Mouse (Mus musculus) retina, embryonic 14.5 days (tissue): Measurements from ENCODE around the gene Mt4.
"Not testable (repeated sequence)": the region's sequence is repeated elsewhere in the genome, so short reads cannot be mapped to it uniquely, and the experiment has no call there.

ENCODE experiments used
- DNase-seq: peaks from one replicate; pipeline ENCODE4 v3.0.0-alpha.2; 2015; ENCODE audit warnings: low spot score

Mt4 gene

GRCm38 (mm10) chr8:94136933-94137332, at the start of gene Mt4:
Gene Mt4 (plus strand): TSS chr8:94137197.
- DNase-seq = no peak

DNA sequence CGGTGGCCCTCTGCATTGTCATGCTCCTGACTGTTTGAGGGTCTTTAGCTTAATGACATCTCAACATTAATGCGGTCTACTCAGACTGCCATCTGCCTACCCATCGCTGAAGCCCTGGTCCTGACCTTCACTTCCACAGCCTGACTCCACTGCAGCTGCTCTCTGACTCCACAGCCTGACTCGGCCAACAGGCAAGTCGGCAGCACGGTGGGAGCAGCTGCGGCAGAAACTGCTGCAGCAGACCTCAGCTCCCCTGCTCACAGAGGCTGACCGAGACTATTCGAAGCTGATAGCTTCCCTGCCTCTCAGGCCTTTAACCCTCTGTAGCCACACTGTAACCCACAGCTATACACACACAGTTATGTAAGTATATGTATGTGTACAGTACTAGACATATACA, 49.0 kb upstream of the Mt4 start:
- DNase-seq = no peak

- no peak for DNase-seq
Observed at GRCm38 (mm10) chr8:94089715-94090114, 47.3 kb upstream of the Mt4 start.

- no peak for DNase-seq
Observed at GRCm38 (mm10) chr8:94092848-94093247, 44.1 kb upstream of the Mt4 start.

DNA sequence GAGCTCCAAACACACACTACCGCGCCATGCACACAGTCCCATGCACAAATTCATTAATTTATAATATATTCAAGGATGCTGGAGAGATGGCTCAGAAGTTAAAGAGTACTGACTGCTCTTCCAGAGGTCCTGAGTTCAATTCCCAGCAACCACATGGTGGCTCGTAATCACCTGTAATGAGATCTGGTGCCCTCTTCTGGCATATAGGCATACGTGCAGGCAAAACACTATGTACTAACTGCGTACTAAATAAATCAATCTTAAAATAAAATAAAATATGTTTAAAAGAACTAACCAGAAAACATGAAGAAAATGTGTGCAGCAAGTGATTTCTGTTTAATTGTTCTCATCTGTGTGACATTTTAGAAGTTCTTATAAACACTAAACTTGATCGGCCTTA, 42.7 kb upstream of the Mt4 start:
- DNase-seq = no peak

DNA sequence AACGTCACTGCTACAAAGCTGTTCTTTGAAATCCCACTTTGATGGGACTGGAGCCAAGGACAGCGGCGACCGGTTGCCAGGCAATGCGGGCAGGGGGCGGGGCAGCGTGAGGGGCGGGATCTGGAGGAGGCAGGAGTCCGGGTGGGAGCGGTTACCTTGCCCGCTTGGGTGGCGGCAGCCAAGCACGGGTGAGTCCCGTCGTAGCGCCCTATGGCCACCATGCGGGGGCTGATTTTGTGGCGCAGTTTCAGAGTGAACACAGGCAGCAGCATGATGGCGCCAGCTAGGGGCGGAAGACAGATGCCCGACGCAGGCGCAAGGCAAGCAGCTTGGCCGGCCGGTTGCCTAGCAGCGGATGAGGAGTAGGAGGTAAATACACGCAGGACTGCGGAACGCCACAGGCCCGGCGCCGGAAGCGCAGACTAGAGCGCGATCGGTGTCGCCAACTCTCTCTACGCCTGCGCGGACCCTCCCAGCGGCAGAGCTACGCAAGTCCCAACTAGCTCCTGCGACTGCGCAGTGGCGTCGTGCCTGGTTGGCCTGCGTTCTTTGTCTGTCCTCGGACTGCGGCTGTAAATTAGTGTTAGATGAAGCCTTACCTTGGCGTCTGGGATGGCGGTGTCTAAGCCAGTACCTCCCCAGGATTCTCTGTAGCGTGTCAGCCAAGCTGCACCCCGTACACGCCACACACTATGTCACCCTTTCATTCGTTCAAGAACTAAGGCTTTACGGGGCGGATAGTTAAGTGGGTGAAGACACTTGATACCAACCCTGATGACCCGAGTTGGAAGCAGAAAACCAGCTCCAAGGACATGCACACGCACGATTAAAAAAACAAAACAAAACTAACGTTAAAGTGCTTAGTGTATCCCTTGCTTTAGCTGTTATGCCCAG, 38.7 kb upstream of the Mt4 start, which contains the start of gene Bbs2:
TSS of gene Bbs2 (minus strand) at position 848 of the 894 bp plus-strand sequence.
- peak; percentile 100 for DNase-seq

DNA sequence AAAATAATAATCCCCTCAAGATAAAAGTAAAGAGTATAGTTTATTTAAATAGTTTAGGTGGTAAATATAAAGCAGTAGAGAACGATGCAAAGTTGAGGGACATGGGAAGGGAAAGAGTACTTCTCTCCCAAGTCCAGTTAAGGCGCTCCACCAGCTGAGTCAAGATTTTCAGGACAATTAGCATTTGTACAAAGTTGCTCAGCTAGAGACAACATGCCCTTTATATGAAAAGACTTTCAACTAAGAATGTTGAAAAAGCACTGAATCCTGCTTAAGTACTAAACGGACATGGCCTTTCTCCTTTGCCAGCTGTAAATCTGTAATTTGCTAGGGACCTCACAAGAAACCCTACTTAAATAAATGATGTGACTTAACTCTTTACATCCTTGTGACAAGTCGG, 38.0 kb upstream of the Mt4 start:
- DNase-seq = peak; percentile 26

- DNase-seq = no peak
Observed at GRCm38 (mm10) chr8:94104146-94104545, 32.9 kb upstream of the Mt4 start.

DNA sequence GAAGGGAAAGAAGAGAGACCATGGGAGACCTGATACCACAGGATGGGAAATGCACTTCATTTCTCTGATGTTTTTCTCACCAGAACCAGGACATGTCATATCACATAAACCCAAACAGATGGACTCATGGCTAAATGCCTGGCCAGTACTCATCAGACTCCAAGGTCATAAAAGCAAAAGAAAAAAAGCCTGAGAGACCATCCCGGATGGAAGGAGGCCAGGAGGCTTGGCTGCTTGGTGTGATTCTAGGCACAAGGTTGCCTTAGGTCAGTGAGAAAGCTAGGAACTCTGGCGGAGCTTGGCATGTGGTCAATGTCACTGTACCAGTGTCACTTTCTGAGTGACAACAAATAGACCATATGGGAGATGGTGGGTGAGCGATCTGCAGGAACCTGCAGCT, 29.1 kb upstream of the Mt4 start:
- DNase-seq = no peak

DNA sequence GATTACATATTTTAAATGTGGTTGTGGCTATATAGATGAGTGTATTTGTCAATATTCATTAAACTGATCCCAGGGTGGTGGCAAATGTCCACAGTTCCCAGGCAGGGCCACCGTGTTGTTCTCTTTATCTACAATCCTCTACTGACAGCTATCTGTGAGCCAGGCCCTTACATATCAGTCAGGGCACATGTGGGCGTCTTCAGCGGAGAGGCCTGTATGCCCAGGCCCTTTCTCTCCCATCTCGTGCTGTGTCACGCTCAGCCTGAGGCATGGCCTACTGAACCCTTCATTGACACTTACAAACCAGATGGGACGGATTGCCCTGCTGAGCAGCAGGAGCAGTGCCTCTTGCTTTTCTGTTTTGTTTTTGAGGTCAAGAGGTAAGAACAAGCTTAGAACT, 27.6 kb upstream of the Mt4 start:
- DNase-seq = no peak

DNA sequence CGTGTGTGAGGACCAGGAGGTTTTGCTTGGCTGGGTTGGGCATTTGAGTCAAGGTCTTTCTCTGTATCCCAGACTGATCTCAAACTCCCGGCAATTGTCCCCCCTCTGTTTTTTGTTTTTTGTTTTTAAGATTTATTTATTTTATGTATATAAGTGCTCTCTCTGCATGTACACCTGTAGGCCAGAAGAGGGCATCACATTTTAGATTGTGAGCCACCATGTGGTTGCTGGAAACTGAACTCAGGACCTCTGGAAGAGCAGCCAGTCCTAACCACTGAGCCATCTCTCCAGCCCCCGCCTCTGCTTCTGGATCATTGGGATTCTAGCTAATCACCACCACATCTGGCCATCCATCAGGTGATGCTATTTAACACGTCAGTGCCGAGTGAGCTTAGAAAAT, 27.2 kb upstream of the Mt4 start:
- no peak for DNase-seq

GRCm38 (mm10) chr8:94110526-94111177, 26.3 kb upstream of the Mt4 start:
- DNase-seq = no peak

DNA sequence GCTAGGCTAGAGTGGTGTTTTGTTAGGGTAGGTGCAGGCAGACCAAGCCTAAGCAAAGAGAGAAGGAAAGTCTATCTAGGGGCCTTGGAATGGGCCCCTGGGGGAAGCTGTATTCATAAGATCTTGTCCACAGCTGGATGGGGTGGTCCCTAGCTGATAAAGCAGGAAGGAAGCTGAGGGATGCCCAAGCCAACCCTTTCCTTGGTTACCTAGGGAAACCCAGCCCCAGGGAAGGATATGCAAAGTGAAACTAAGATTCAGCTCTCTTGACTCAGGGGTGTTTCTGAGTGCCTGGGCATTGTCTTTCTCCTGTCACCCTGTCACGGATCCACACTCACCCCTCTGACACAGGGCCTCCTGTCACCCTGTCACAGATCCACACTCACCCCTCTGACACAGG, 23.6 kb upstream of the Mt4 start:
- DNase-seq = no peak

- DNase-seq = no peak
Observed at GRCm38 (mm10) chr8:94113972-94114371, 23.0 kb upstream of the Mt4 start.

DNA sequence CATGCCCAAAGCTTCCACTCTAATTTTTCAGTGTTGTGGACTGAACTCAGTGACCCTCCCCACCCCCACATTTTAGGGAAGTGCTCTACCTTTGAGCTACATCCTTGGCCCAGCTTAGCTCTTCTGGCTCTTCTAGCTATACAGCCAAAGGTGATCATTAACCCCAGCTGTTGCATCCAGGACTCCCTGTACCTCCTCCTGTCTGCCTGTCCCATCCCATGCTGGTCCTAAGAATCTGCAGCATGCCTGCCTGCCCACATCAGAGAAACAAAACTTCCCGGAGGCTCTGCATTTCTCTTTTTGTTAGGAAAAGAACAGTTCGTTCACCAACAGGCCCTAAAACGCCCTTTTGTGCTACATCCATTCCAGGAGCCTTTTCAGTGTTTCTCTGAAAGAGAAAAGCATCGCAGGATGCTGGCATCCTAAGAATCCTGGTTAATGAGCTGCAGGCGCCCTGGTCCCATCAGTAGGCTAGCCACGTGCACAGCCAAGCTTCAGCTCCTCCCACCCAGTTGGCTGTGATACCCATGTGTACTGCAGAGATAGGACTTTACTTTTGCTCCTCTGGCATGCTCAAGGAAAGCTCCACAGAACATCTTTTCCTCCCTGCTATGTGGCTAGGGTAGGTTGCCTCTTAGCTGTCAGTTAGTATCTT, 18.1 kb upstream of the Mt4 start:
- peak; percentile 56 for DNase-seq

DNA sequence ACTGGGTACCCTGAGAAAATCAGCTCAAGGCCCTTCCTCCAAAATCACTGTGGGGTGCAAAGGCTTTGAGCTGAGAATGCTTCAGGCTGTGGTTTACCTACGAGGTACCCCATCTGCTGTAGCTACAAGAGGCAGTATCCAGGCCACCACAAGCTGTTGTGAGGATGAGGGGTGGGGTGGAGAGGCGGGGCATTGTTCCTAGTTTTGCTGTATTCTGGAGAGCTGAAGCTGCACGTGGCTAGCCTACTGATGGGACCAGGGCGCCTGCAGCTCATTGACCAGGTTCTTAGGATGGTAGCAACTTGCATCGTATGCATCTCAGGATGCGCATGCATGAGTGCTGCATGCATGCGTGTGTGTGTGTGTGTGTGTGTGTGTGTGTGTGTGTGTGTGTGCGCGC, 15.4 kb upstream of the Mt4 start:
- DNase-seq = no peak

- no peak for DNase-seq
Observed at GRCm38 (mm10) chr8:94122711-94123468, 14.1 kb upstream of the Mt4 start.

DNA sequence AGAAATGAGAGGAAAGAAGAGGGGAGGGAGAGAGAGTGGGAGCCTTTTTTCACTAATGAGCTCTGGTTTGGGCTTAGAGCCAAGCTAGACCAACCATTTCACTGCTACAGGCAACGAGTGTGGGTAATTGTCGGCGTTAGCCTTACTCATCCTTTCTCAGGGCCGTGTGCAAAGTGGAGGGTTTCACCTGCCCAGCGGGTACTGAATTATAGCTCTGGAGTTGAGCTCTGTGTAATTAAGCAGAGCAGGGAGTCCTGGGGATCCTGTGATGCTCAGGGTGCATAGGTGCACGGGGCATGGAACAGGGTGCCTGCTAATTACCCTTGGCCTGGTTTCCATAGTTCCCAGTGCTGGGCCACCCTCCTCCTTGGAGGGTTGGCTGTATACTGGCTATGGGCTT, 9.3 kb upstream of the Mt4 start:
- DNase-seq = no peak

DNA sequence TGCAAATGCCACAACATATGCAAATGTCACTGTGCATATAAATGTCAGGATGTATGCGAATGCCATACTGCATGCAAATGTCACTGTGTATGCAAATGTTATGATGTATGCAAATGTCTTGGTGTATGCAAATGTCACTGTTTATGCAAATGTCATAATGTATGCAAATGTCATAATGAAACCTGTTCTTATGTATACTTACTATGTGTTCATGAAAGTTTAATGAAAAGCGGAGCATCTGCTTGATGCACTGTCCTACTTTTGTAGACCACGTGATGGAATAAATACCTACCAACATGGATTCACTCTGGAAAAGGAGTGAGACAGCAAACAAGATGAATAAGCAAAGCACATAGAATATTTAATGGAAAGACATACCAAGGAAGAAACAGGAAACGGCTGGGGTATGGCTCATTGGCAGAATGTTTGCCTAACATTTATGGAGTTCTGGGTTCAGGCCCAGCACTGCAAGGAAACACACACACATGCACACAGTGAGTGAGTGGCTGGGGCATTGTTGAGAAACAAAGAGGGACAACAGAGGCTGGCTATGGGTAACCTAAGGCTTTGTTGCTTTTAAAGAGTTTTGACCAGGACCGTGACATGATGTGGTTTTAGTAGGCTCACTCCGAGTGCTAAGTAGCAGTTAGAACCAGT, 7.7 kb upstream of the Mt4 start:
- DNase-seq = no peak

GRCm38 (mm10) chr8:94130126-94130525, 6.9 kb upstream of the Mt4 start:
- no peak for DNase-seq

- no peak for DNase-seq
Observed at GRCm38 (mm10) chr8:94132096-94132495, 4.9 kb upstream of the Mt4 start.

DNA sequence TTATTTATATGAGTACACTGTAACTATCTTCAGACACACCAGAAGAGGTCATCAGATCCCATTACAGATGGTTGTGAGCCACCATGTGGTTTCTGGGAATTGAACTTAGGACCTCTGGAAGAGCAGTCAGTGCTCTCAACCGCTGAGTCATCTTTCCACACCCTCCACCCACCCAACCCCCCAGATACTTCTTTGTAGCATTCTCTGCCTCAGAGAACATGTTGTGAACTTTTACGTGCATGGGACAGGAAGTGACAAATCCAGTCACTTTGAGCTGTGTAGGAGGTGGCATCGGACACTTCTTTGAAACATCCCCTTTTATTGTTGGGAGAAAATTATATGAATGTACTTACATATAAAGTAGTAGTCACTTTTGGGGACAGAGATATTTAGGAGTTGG, 2.4 kb upstream of the Mt4 start:
- not testable (repeated sequence) for DNase-seq
